Mouse (Mus musculus) CH12.LX (cell line): Measurements from ENCODE around the gene Pde4d. TPM values are rescaled to one million over a fixed set of nuclear protein-coding genes. Genes with fewer than 3 reads are reported as not detected.

Experiments
- DNase-seq: peaks from one replicate; pipeline ENCODE4 v3.0.0-alpha.2; 2013; ENCODE audit errors: extremely low read depth
- H3K27ac ChIP-seq: 2 replicates; pipeline ENCODE4 v1.5.1; 2012; ENCODE audit warnings: low read depth, mild to moderate bottlenecking, control low read depth, moderate library complexity; ENCODE audit not compliant: insufficient read depth
- H3K27me3 ChIP-seq: replicated peaks from 2 replicates; pipeline ENCODE3; 2012; ENCODE audit warnings: inconsistent platforms
- H3K36me3 ChIP-seq, 2 experiments: replicated peaks in 1 of 2; 2 replicates each; pipeline versions ENCODE3 to v1.6.1; 2012; ENCODE audit warnings: inconsistent platforms in 1 of 2, low read length in 1 of 2, mild to moderate bottlenecking in 1 of 2, mixed read lengths in 1 of 2, moderate library complexity in 1 of 2; ENCODE audit not compliant: control insufficient read depth in 1 of 2, insufficient read depth in 1 of 2
- H3K4me1 ChIP-seq, 2 experiments: 2 replicates each; pipeline ENCODE4 v1.6.1; 2012; ENCODE audit warnings: inconsistent platforms in 1 of 2, moderate library complexity in 1 of 2; ENCODE audit not compliant: insufficient read depth in 2 of 2, control insufficient read depth in 1 of 2
- H3K4me2 ChIP-seq: 2 replicates; pipeline ENCODE4 v1.6.1; 2012; ENCODE audit warnings: low read depth, mild to moderate bottlenecking, control low read depth; ENCODE audit not compliant: poor library complexity, insufficient read depth, severe bottlenecking
- H3K4me3 ChIP-seq, 3 experiments: fragments of 150-350 bp in 1 of 3; sonication (generic) in 1 of 3; replicated peaks in 1 of 3; 2 replicates each; pipeline versions ENCODE3 to v1.5.1; 2011 to 2012; ENCODE audit warnings: low read depth in 2 of 3, low read length in 2 of 3, mild to moderate bottlenecking in 2 of 3, moderate library complexity in 2 of 3, control low read depth in 1 of 3, improper control_type of control experiment in 1 of 3, inconsistent platforms in 1 of 3, mixed read lengths in 1 of 3; ENCODE audit not compliant: poor library complexity in 1 of 3
- H3K79me2 ChIP-seq: replicated peaks from 2 replicates; pipeline ENCODE4 v1.6.1; 2012; ENCODE audit warnings: mild to moderate bottlenecking, moderate library complexity; ENCODE audit not compliant: control insufficient read depth, poor library complexity, insufficient read depth, severe bottlenecking; ENCODE audit errors: extremely low read depth
- H3K9ac ChIP-seq: 2 replicates; pipeline ENCODE4 v1.6.1; 2012; ENCODE audit warnings: low read depth, mild to moderate bottlenecking, control low read depth, moderate library complexity; ENCODE audit not compliant: insufficient read depth
- H3K9me3 ChIP-seq: replicated peaks from 2 replicates; pipeline ENCODE3; 2012; ENCODE audit warnings: low read length, inconsistent platforms, mixed read lengths
- ELF1 ChIP-seq: IDR thresholded peaks from 2 replicates; pipeline ENCODE4 v1.6.1; 2014; ENCODE audit warnings: low read depth, mild to moderate bottlenecking, inconsistent platforms, low read length, improper control_type of control experiment
- EP300 ChIP-seq: IDR thresholded peaks from 2 replicates; pipeline ENCODE4 v1.6.1; 2011; ENCODE audit warnings: low read length, improper control_type of control experiment
- ETS1 ChIP-seq: conservative IDR thresholded peaks from 2 replicates; pipeline ENCODE4 v1.6.1; 2012; ENCODE audit warnings: low read depth, mild to moderate bottlenecking, inconsistent platforms, low read length, improper control_type of control experiment, moderate library complexity
- GABPA ChIP-seq: IDR thresholded peaks from 2 replicates; pipeline ENCODE4 v1.6.1; 2012; ENCODE audit warnings: low read depth, low read length, improper control_type of control experiment, inconsistent platforms; ENCODE audit not compliant: insufficient replicate concordance
- JUN ChIP-seq: IDR thresholded peaks from 2 replicates; pipeline ENCODE4 v1.6.1; 2011; ENCODE audit warnings: low read depth, mild to moderate bottlenecking, low read length, improper control_type of control experiment, moderate library complexity; ENCODE audit not compliant: insufficient read depth
- MAFK ChIP-seq: IDR thresholded peaks from 2 replicates; pipeline ENCODE4 v1.6.1; 2011; ENCODE audit warnings: low read length, improper control_type of control experiment; ENCODE audit not compliant: insufficient replicate concordance
- MAZ ChIP-seq: IDR thresholded peaks from 2 replicates; pipeline ENCODE4 v1.6.1; 2012; ENCODE audit warnings: low read depth, mild to moderate bottlenecking, inconsistent platforms, low read length, improper control_type of control experiment, moderate library complexity
- MEF2A ChIP-seq: IDR thresholded peaks from 2 replicates; pipeline ENCODE4 v1.6.1; 2014; ENCODE audit warnings: low read depth, mild to moderate bottlenecking, inconsistent platforms, low read length, improper control_type of control experiment, borderline replicate concordance
- NRF1 ChIP-seq: IDR thresholded peaks from 2 replicates; pipeline ENCODE4 v1.6.1; 2014; ENCODE audit warnings: low read depth, mild to moderate bottlenecking, inconsistent platforms, low read length, improper control_type of control experiment, moderate library complexity
- POLR2A ChIP-seq: IDR thresholded peaks from 2 replicates; pipeline ENCODE4 v1.6.1; 2011; ENCODE audit warnings: low read depth, mild to moderate bottlenecking, improper control_type of control experiment, low read length
- RAD21 ChIP-seq: IDR thresholded peaks from 2 replicates; pipeline ENCODE4 v1.6.1; 2011; ENCODE audit warnings: low read depth, mild to moderate bottlenecking, low read length, improper control_type of control experiment, moderate library complexity
- RCOR1 ChIP-seq: conservative IDR thresholded peaks from 2 replicates; pipeline ENCODE4 v1.6.1; 2012; ENCODE audit warnings: low read depth, mild to moderate bottlenecking, inconsistent platforms, low read length, improper control_type of control experiment
- SIN3A ChIP-seq: IDR thresholded peaks from 2 replicates; pipeline ENCODE4 v1.6.1; 2012; ENCODE audit warnings: low read length, improper control_type of control experiment, inconsistent platforms
- TBP ChIP-seq: conservative IDR thresholded peaks from 2 replicates; pipeline ENCODE4 v1.6.1; 2011; ENCODE audit warnings: low read depth, low read length, improper control_type of control experiment
- USF2 ChIP-seq: conservative IDR thresholded peaks from 2 replicates; pipeline ENCODE4 v1.6.1; 2011; ENCODE audit warnings: low read depth, low read length, improper control_type of control experiment
- ZMIZ1 ChIP-seq: IDR thresholded peaks from 2 replicates; pipeline ENCODE4 v1.6.1; 2012; ENCODE audit warnings: low read depth, mild to moderate bottlenecking, inconsistent platforms, low read length, improper control_type of control experiment
- dilution Hi-C: fragments of 300-500 bp; cut with MboI; formaldehyde crosslinking; loops from 2 replicates; pipeline ENCODE4 v1.14.3; 2020; ENCODE audit warnings: low sequenced_read_pairs; ENCODE audit not compliant: extremely low pct_unique_long_range_greater_than_20kb, extremely low pct_ligation_motif_present
- in situ Hi-C: fragments of 300-500 bp; cut with MboI; formaldehyde crosslinking; loops from 3 replicates; pipeline ENCODE4 v1.14.3; 2019; ENCODE audit warnings: low sequenced_read_pairs, low pct_ligation_motif_present, low pct_unique_long_range_greater_than_20kb, mixed read lengths
- polyA plus RNA-seq: library from polyadenylated mRNA; unstranded; fragments of >175 nt; gene quantifications from 2 replicates; pipeline ENCODE4 v1.2.1, GENCODE M21; 2012; ENCODE audit warnings: low read depth; ENCODE audit not compliant: insufficient read length
- total RNA-seq, 2 experiments: library from RNA; depleted of rRNA; stranded (reverse); fragments of 300-350 nt in 1 of 2; fragments of >200 nt in 1 of 2; gene quantifications; 2 replicates each; pipeline ENCODE4 v1.2.3; 2012 to 2014

Gene Pde4d
- total and polyA plus RNA-seq, 3 experiments = not detected

DNA sequence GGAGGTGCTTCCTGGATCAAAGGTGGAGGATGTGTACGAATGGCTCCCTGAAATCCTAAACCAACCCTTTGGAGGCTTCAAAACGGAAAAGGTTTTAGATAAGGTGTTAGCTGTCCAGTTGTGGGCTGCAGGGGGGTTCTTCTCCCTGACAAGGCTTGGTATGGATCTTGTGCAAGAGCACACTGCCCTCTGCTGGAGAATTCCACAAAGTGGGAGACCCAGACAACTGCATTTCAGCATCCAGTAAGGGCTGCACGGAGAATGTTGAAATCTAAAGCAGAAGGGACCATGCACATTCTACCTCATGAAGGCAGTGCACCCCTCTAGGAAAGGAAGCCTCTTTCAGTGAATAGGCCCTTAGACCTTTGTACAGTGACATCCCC is 1160.0 kb downstream of the Pde4d start:
- H3K4me2 ChIP-seq = no peak overlapping the region
- H3K4me1 ChIP-seq = no peaks in the 10 kb centered on the region
- H3K79me2 ChIP-seq = no peaks in the 10 kb centered on the region
- no peak overlapping the region for H3K4me3 ChIP-seq
- dilution Hi-C loops (no loop called here), in situ Hi-C loops (no loop called here)
- H3K27me3 ChIP-seq = no peaks in the 10 kb centered on the region
- peaks cover 41% of the 10 kb centered on the region for H3K9me3 ChIP-seq
- H3K27ac ChIP-seq = no peak overlapping the region
- no peaks in the 10 kb centered on the region for H3K36me3 ChIP-seq
- no peak overlapping the region for H3K9ac ChIP-seq
- DNase-seq = no peak
- TF ChIP-seq TBP (no peak), GABPA (no peak)

GRCm38 (mm10) chr13:109610772-109611171 is 1161.0 kb downstream of the Pde4d start:
- H3K79me2 ChIP-seq = no peaks in the 10 kb centered on the region
- no peak overlapping the region for H3K4me3 ChIP-seq
- H3K4me2 ChIP-seq = no peak overlapping the region
- no peak overlapping the region for H3K9ac ChIP-seq
- in situ Hi-C loops (no loop called here), dilution Hi-C loops (no loop called here)
- H3K4me1 ChIP-seq = no peaks in the 10 kb centered on the region
- H3K27me3 ChIP-seq = no peaks in the 10 kb centered on the region
- H3K9me3 ChIP-seq = peaks cover 47% of the 10 kb centered on the region
- no peak overlapping the region for H3K27ac ChIP-seq
- no peak for DNase-seq
- TF ChIP-seq JUN (no peak), MAFK (no peak), EP300 (no peak), NRF1 (no peak), RAD21 (no peak), MAZ (no peak), ETS1 (no peak)
- no peaks in the 10 kb centered on the region for H3K36me3 ChIP-seq

DNA sequence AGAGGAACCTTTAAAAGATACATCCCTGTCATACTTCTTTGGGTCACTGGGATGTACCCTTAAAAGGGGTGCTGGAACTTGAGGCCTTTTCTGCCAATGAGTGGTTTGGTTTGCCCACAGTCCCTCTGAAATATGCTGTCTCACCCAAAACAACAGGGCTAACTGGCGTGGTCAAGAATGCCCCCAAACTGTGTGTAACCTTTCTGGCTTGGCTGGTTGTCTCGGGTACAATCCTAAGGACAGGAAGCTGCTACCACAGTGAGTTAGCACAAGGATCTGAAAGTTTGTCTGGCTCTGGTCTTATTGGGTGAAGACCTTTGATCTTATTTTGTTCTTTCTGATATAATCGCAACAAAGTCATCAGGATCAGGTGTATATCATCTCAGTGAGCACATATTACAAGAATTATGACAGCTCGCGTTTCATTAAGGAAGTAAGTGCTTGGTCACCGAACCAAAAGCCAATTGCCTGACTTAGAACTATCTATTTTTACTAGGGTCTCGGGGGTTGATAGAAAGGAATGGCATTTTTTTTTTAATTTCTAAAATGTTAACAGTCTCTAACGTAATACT is 1165.6 kb downstream of the Pde4d start:
- TF ChIP-seq MEF2A (no peak), USF2 (no peak), TBP (no peak), POLR2A (no peak), SIN3A (no peak), ZMIZ1 (no peak), RCOR1 (no peak), ELF1 (no peak)
- Histone ChIP-seq H3K27me3 (no peaks in the 10 kb centered on the region), H3K27ac (no peak overlapping the region), H3K4me2 (no peak overlapping the region), H3K4me3 (no peak overlapping the region), H3K9me3 (peaks cover 52% of the 10 kb centered on the region), H3K79me2 (no peaks in the 10 kb centered on the region), H3K4me1 (no peaks in the 10 kb centered on the region), H3K36me3 (no peaks in the 10 kb centered on the region), H3K9ac (no peak overlapping the region)
- in situ Hi-C loops (no loop called here), dilution Hi-C loops (no loop called here)
- no peak for DNase-seq
